Mouse (Mus musculus): ENCODE results near the gene Lonrf2. TPM values are rescaled to one million over a fixed set of nuclear protein-coding genes. Genes with fewer than 3 reads are reported as not detected.

Lonrf2 gene
- polyA plus RNA-seq, 1 experiment from 2014 or later = 2.2 TPM

GRCm38 (mm10) chr1:38835568-38836476 lies 689 bp downstream of the Lonrf2 start:
- peak overlapping the region; percentile 83 for H3K9ac ChIP-seq
- H3K9me3 ChIP-seq = no peaks in the 10 kb centered on the region
- H3K27me3 ChIP-seq = peaks cover 52% of the 10 kb centered on the region
- H3K4me1 ChIP-seq = peaks cover 5% of the 10 kb centered on the region; the same call in 1 of the 2 replicates
- no peak overlapping the region for H3K27ac ChIP-seq
- peak overlapping the region; percentile 74 for H3K4me3 ChIP-seq
- H3K4me2 ChIP-seq = peak overlapping the region; percentile 99
- 3% methylated on average over 103 of the region's 103 CpGs for WGBS
- H3K36me3 ChIP-seq = no peaks in the 10 kb centered on the region
- ATAC-seq (ENCODE audit: insufficient number of reproducible peaks, insufficient read depth, low FRiP score, low TSS enrichment, low read depth) = peak; percentile 52

GRCm38 (mm10) chr1:38834899-38835298 lies 1.6 kb downstream of the Lonrf2 start:
- 33% methylated on average over 3 of the region's 3 CpGs for WGBS
- Histone ChIP-seq H3K9me3 (no peaks in the 10 kb centered on the region), H3K9ac (no peak overlapping the region), H3K4me3 (peak overlapping the region; percentile 74; the same call in 1 of the 2 replicates), H3K36me3 (no peaks in the 10 kb centered on the region), H3K27ac (no peak overlapping the region), H3K4me1 (peaks cover 5% of the 10 kb centered on the region; the same call in 1 of the 2 replicates), H3K27me3 (peaks cover 52% of the 10 kb centered on the region), H3K4me2 (peak overlapping the region; percentile 99)
- no peak for ATAC-seq (ENCODE audit: insufficient number of reproducible peaks, insufficient read depth, low FRiP score, low TSS enrichment, low read depth)

GRCm38 (mm10) chr1:38824926-38825325 lies 11.6 kb downstream of the Lonrf2 start:
- no peak for ATAC-seq (ENCODE audit: insufficient number of reproducible peaks, insufficient read depth, low FRiP score, low TSS enrichment, low read depth)
- Histone ChIP-seq H3K9me3 (no peaks in the 10 kb centered on the region), H3K4me3 (no peak overlapping the region), H3K9ac (no peak overlapping the region), H3K4me1 (peaks cover 5% of the 10 kb centered on the region; the same call in 1 of the 2 replicates), H3K36me3 (no peaks in the 10 kb centered on the region), H3K4me2 (no peak overlapping the region), H3K27ac (no peak overlapping the region), H3K27me3 (no peaks in the 10 kb centered on the region)
- 78% methylated on average over 2 of the region's 2 CpGs for WGBS

- H3K27me3 ChIP-seq = no peaks in the 10 kb centered on the region
- H3K4me3 ChIP-seq = no peak overlapping the region
- peaks cover 5% of the 10 kb centered on the region; the same call in 1 of the 2 replicates for H3K4me1 ChIP-seq
- no peak overlapping the region for H3K4me2 ChIP-seq
- ATAC-seq (ENCODE audit: insufficient number of reproducible peaks, insufficient read depth, low FRiP score, low TSS enrichment, low read depth) = no peak
- no peaks in the 10 kb centered on the region for H3K9me3 ChIP-seq
- WGBS = 66% methylated on average over 2 of the region's 2 CpGs
- H3K27ac ChIP-seq = no peak overlapping the region
- no peak overlapping the region for H3K9ac ChIP-seq
- 0 out of 2 replicates have a peak, but pooled peaks cover 3% of the 10 kb centered on the region for H3K36me3 ChIP-seq
Observed at GRCm38 (mm10) chr1:38823851-38824250, 12.7 kb downstream of the Lonrf2 start.

GRCm38 (mm10) chr1:38819691-38820090 lies 16.8 kb downstream of the Lonrf2 start:
- no peak for ATAC-seq (ENCODE audit: insufficient number of reproducible peaks, insufficient read depth, low FRiP score, low TSS enrichment, low read depth)
- Histone ChIP-seq H3K27ac (no peak overlapping the region), H3K4me3 (no peak overlapping the region), H3K36me3 (0 out of 2 replicates have a peak, but pooled peaks cover 3% of the 10 kb centered on the region), H3K9ac (no peak overlapping the region), H3K4me2 (no peak overlapping the region), H3K27me3 (no peaks in the 10 kb centered on the region), H3K4me1 (peaks cover 32% of the 10 kb centered on the region), H3K9me3 (no peaks in the 10 kb centered on the region)

- no peak for ATAC-seq (ENCODE audit: insufficient number of reproducible peaks, insufficient read depth, low FRiP score, low TSS enrichment, low read depth)
- 67% methylated on average over 3 of the region's 3 CpGs for WGBS
Observed at GRCm38 (mm10) chr1:38817671-38818070, 18.8 kb downstream of the Lonrf2 start.

GRCm38 (mm10) chr1:38817268-38817667 lies 19.2 kb downstream of the Lonrf2 start:
- Histone ChIP-seq H3K4me1 (peaks cover 27% of the 10 kb centered on the region), H3K4me3 (no peak overlapping the region), H3K9me3 (no peaks in the 10 kb centered on the region), H3K4me2 (peak overlapping the region; percentile 5; the same call in 1 of the 2 replicates), H3K36me3 (peaks cover 14% of the 10 kb centered on the region), H3K9ac (no peak overlapping the region), H3K27me3 (no peaks in the 10 kb centered on the region), H3K27ac (peak overlapping the region; percentile 70)
- no peak for ATAC-seq (ENCODE audit: insufficient number of reproducible peaks, insufficient read depth, low FRiP score, low TSS enrichment, low read depth)
- 36% methylated on average over 9 of the region's 9 CpGs for whole genome bisulfite sequencing

More at GRCm38 (mm10) chr1:38817671-38818070, 18.8 kb downstream of the Lonrf2 start:
- Histone ChIP-seq H3K27ac (peak overlapping the region; percentile 70), H3K4me1 (peaks cover 27% of the 10 kb centered on the region), H3K36me3 (peaks cover 12% of the 10 kb centered on the region), H3K4me3 (no peak overlapping the region), H3K27me3 (no peaks in the 10 kb centered on the region), H3K4me2 (peak overlapping the region; percentile 5; the same call in 1 of the 2 replicates), H3K9me3 (no peaks in the 10 kb centered on the region), H3K9ac (no peak overlapping the region)

GRCm38 (mm10) chr1:38816306-38816705 lies 20.2 kb downstream of the Lonrf2 start:
- peaks cover 23% of the 10 kb centered on the region for H3K36me3 ChIP-seq
- peaks cover 27% of the 10 kb centered on the region for H3K4me1 ChIP-seq
- H3K4me2 ChIP-seq = peak overlapping the region; percentile 24; the same call in 1 of the 2 replicates
- H3K27me3 ChIP-seq = no peaks in the 10 kb centered on the region
- H3K4me3 ChIP-seq = no peak overlapping the region
- WGBS = 34% methylated on average over 4 of the region's 4 CpGs
- ATAC-seq (ENCODE audit: insufficient number of reproducible peaks, insufficient read depth, low FRiP score, low TSS enrichment, low read depth) = no peak
- peak overlapping the region; percentile 70 for H3K27ac ChIP-seq
- no peaks in the 10 kb centered on the region for H3K9me3 ChIP-seq
- no peak overlapping the region for H3K9ac ChIP-seq

- no peak for ATAC-seq (ENCODE audit: insufficient number of reproducible peaks, insufficient read depth, low FRiP score, low TSS enrichment, low read depth)
- Histone ChIP-seq H3K9me3 (no peaks in the 10 kb centered on the region), H3K4me3 (no peak overlapping the region), H3K4me1 (no peaks in the 10 kb centered on the region), H3K4me2 (no peak overlapping the region), H3K27ac (no peak overlapping the region), H3K27me3 (no peaks in the 10 kb centered on the region), H3K9ac (no peak overlapping the region), H3K36me3 (peaks cover 21% of the 10 kb centered on the region)
- WGBS = 92% methylated on average over 4 of the region's 4 CpGs
Observed at GRCm38 (mm10) chr1:38807121-38807520, 29.4 kb downstream of the Lonrf2 start.

- H3K9me3 ChIP-seq = no peaks in the 10 kb centered on the region
- H3K4me2 ChIP-seq = no peak overlapping the region
- no peaks in the 10 kb centered on the region for H3K27me3 ChIP-seq
- H3K9ac ChIP-seq = no peak overlapping the region
- H3K4me1 ChIP-seq = no peaks in the 10 kb centered on the region
- no peak overlapping the region for H3K4me3 ChIP-seq
- H3K36me3 ChIP-seq = peaks cover 18% of the 10 kb centered on the region
- no peak overlapping the region for H3K27ac ChIP-seq
- ATAC-seq (ENCODE audit: insufficient number of reproducible peaks, insufficient read depth, low FRiP score, low TSS enrichment, low read depth) = no peak
- WGBS = 71% methylated on average over 7 of the region's 7 CpGs
Observed at GRCm38 (mm10) chr1:38800402-38800801, 36.1 kb downstream of the Lonrf2 start.

- peaks cover 15% of the 10 kb centered on the region for H3K36me3 ChIP-seq
- H3K27me3 ChIP-seq = no peaks in the 10 kb centered on the region
- no peak overlapping the region for H3K4me2 ChIP-seq
- ATAC-seq (ENCODE audit: insufficient number of reproducible peaks, insufficient read depth, low FRiP score, low TSS enrichment, low read depth) = no peak
- no peak overlapping the region for H3K4me3 ChIP-seq
- no peaks in the 10 kb centered on the region for H3K4me1 ChIP-seq
- no peak overlapping the region for H3K9ac ChIP-seq
- H3K27ac ChIP-seq = no peak overlapping the region
- WGBS = 38% methylated on average over 3 of the region's 3 CpGs
- no peaks in the 10 kb centered on the region for H3K9me3 ChIP-seq
Observed at GRCm38 (mm10) chr1:38799304-38799703, 37.2 kb downstream of the Lonrf2 start.

- no peaks in the 10 kb centered on the region for H3K9me3 ChIP-seq
Observed at GRCm38 (mm10) chr1:38796936-38797335, 39.6 kb downstream of the Lonrf2 start.

More at GRCm38 (mm10) chr1:38796936-38797335, 39.6 kb downstream of the Lonrf2 start:
- Histone ChIP-seq H3K4me2 (no peak overlapping the region), H3K36me3 (peaks cover 9% of the 10 kb centered on the region), H3K9ac (no peak overlapping the region), H3K27ac (no peak overlapping the region), H3K4me1 (no peaks in the 10 kb centered on the region), H3K4me3 (no peak overlapping the region), H3K27me3 (no peaks in the 10 kb centered on the region)
- 82% methylated on average over 6 of the region's 6 CpGs for WGBS
- no peak for ATAC-seq (ENCODE audit: insufficient number of reproducible peaks, insufficient read depth, low FRiP score, low TSS enrichment, low read depth)
